Mouse (Mus musculus): ENCODE data around the gene C1ra.
"Not testable (repeated sequence)": the region's sequence is repeated elsewhere in the genome, so short reads cannot be mapped to it uniquely, and the experiment has no call there.

DNA sequence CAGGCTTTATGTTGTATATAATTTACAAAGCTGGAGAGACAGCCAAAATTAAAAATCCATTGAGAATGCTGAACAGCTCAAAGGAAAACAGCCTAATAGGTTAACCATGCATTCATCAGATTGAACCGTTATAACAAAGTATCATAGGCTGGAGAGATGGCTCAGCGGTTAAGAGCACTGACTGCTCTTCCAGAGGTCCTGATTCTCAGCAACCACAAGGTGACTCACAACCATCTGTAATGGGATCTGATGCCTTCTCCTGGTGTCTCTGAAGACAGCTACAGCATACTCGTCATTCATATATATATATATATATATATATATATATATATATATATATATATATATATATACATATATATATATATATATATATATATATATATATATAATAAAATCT, 28.4 kb upstream of the C1ra start:
- TF ChIP-seq POLR2A (IDR thresholded peaks at IDR 0.05; ENCODE audit: insufficient read length, low read depth); POLR2AphosphoS2 (IDR thresholded peaks at IDR 0.05; ENCODE audit: insufficient read length, low read depth); USF1 (IDR thresholded peaks at IDR 0.05; ENCODE audit: low read depth); MYOD1 (IDR thresholded peaks at IDR 0.05; ENCODE audit: control insufficient read depth in 1 of 3, insufficient read length in 2 of 3, low read depth in 2 of 3); MAX (IDR thresholded peaks at IDR 0.05; ENCODE audit: low read depth); REST (IDR thresholded peaks at IDR 0.05; ENCODE audit: insufficient read depth, insufficient read length); TCF12 (IDR thresholded peaks at IDR 0.05; ENCODE audit: insufficient read depth, poor library complexity, severe bottlenecking); MYOG (IDR thresholded peaks at IDR 0.05; ENCODE audit: control insufficient read depth in 1 of 3, insufficient read depth in 1 of 3, insufficient read length in 2 of 3, low read depth in 2 of 3): not testable (repeated sequence)

All from myocyte (in vitro differentiated cells).